Mouse (Mus musculus) stomach, embryonic 15.5 days (tissue): Measurements from ENCODE around the gene Nipal1. TPM values are rescaled to one million over a fixed set of nuclear protein-coding genes. Genes with fewer than 3 reads are reported as not detected.

ENCODE experiments used
- ATAC-seq: fragments of 200-750 bp; cut with Nextera tagmentation; 2 replicates; pipeline ENCODE4 v1.8.0; 2017; ENCODE audit warnings: low read depth, moderate number of reproducible peaks, moderate TSS enrichment; ENCODE audit not compliant: insufficient read depth, low FRiP score
- H3K27ac ChIP-seq: fragments of 300-500 bp; sonication (generic); 2 replicates; pipeline ENCODE4 v1.5.1; 2015; ENCODE audit warnings: mild to moderate bottlenecking, inconsistent platforms
- H3K27me3 ChIP-seq: fragments of 300-500 bp; sonication (generic); replicated peaks from 2 replicates; pipeline ENCODE4 v1.6.1; 2015; ENCODE audit warnings: inconsistent platforms
- H3K36me3 ChIP-seq: fragments of 300-500 bp; sonication (generic); 2 replicates; pipeline ENCODE4 v1.6.1; 2015; ENCODE audit warnings: inconsistent platforms
- H3K4me1 ChIP-seq: fragments of 300-500 bp; sonication (generic); 2 replicates; pipeline ENCODE4 v1.6.1; 2015; ENCODE audit warnings: inconsistent platforms
- H3K4me2 ChIP-seq: fragments of 300-500 bp; sonication (generic); 2 replicates; pipeline ENCODE4 v1.6.1; 2015; ENCODE audit warnings: mild to moderate bottlenecking, inconsistent platforms
- H3K4me3 ChIP-seq: fragments of 300-500 bp; sonication (generic); replicated peaks from 2 replicates; pipeline ENCODE4 v1.5.1; 2015; ENCODE audit warnings: inconsistent platforms
- H3K9ac ChIP-seq: fragments of 300-500 bp; sonication (generic); 2 replicates; pipeline ENCODE4 v1.6.1; 2015; ENCODE audit warnings: inconsistent platforms
- H3K9me3 ChIP-seq: fragments of 300-500 bp; sonication (generic); 2 replicates; pipeline ENCODE4 v1.6.1; 2016; ENCODE audit warnings: inconsistent platforms
- WGBS: fragments of 180-500 bp; shearing (Covaris S2); methylation state at CpG from one replicate; pipeline ENCODE4 v1.1.7; 2015; 5-methylcytosine and 5-hydroxymethylcytosine counted together
- polyA plus RNA-seq: library from polyadenylated mRNA; unstranded; fragments of >200 nt; fragmentation: Nextera tagmentation; extraction: Ambion mirVana; gene quantifications from 2 replicates; pipeline ENCODE4 v1.2.1, GENCODE M21; 2015

The Nipal1 gene
- polyA plus RNA-seq, 1 experiment from 2014 or later, result 14.3 TPM

DNA sequence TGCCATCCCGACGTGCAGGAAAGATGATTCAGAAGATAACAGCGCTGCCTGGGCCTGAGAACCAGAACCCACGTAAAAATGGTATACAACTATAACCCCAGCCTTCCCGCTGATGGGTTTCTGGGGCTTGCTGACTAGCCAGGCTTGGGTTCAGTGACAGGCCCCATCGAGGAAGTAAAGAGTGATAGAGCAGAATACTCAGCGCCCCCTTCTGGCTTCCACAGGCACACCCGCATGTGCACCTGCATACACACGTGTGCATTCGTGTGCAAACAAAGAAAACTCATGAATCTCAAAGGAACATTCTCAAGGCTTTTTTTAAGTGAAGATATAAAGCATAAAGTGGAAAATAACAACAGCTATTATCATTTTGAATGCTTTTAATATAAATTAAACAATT, 1.5 kb upstream of the Nipal1 start:
- no peak for ATAC-seq
- H3K9ac ChIP-seq, result no peak overlapping the region
- no peak overlapping the region for H3K4me3 ChIP-seq
- H3K4me2 ChIP-seq, result no peak overlapping the region
- peaks cover 5% of the 10 kb centered on the region; the same call in 1 of the 2 replicates for H3K4me1 ChIP-seq
- no peaks in the 10 kb centered on the region for H3K9me3 ChIP-seq
- H3K27me3 ChIP-seq, result 0 out of 2 replicates have a peak, but pooled peaks cover 6% of the 10 kb centered on the region
- H3K27ac ChIP-seq, result no peak overlapping the region
- 41% methylated on average over 10 of the region's 10 CpGs for WGBS
- H3K36me3 ChIP-seq, result no peaks in the 10 kb centered on the region

DNA sequence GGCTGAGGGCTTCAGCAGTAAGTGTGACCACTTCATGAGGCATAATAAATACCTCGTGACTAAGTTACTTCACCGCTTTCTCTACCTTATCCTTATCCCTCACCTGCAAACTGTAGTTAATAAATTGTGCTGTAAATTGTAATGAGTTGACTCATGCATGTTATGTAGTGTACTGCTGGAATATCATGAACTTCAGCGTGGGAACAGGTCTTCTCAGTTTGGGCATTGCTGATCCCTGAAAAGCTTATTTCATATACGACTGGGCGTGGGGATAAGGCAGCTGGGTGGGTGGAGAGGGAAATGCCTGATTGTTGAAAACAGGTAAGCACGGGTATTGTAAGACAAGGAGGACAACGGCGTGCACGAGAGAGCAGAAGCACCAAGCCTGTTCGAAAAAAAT, 599 bp upstream of the Nipal1 start:
- Histone ChIP-seq H3K9me3 (no peaks in the 10 kb centered on the region), H3K36me3 (no peaks in the 10 kb centered on the region), H3K9ac (no peak overlapping the region), H3K4me3 (peak overlapping the region; percentile 56), H3K4me2 (peak overlapping the region; percentile 89), H3K27ac (peak overlapping the region; percentile 8; the same call in 1 of the 2 replicates), H3K4me1 (peaks cover 5% of the 10 kb centered on the region; the same call in 1 of the 2 replicates), H3K27me3 (0 out of 2 replicates have a peak, but pooled peaks cover 6% of the 10 kb centered on the region)
- WGBS, result 27% methylated on average over 10 of the region's 10 CpGs
- peak; percentile 11; the same call in 1 of the 2 replicates for ATAC-seq

DNA sequence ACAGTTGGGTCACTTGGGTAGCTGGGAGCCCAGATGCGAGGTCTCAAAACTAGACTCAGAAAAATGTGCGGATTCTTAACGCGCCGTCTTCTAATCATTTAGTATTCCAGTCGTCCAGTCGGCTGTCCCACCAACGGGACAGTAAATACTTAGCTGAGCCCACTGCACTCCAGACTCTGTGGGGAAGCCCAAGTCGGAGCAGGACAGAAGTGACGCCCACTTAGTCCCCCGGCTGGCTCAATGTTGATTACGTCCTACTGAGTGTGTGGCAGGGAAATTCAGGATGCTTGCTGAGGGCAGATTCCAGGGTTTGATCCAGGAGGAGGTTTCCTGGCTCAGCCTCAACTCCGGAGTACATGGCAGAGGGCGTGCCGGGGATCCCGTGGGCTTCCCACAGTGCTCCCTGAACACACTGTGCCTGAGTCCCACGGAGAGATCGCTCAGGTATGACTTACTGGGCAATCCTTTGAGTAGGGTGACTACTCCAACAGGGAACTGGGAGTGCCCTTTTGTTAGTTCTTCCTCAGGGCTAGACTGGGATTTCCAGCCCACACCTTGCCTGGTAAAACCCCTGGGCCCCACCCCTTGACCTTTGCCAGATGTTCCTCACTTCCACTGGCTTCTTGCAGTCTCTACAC, 482 bp downstream of the Nipal1 start:
- Histone ChIP-seq H3K9ac (no peak overlapping the region), H3K4me1 (peaks cover 5% of the 10 kb centered on the region; the same call in 1 of the 2 replicates), H3K4me2 (peak overlapping the region; percentile 89), H3K9me3 (no peaks in the 10 kb centered on the region), H3K27ac (0 out of 2 replicates have a peak overlapping the region, but pooled peaks have one; percentile 48), H3K4me3 (peak overlapping the region; percentile 56), H3K36me3 (no peaks in the 10 kb centered on the region), H3K27me3 (0 out of 2 replicates have a peak, but pooled peaks cover 6% of the 10 kb centered on the region)
- 8% methylated on average over 18 of the region's 18 CpGs for WGBS
- ATAC-seq, result peak; percentile 28; the same call in 1 of the 2 replicates

DNA sequence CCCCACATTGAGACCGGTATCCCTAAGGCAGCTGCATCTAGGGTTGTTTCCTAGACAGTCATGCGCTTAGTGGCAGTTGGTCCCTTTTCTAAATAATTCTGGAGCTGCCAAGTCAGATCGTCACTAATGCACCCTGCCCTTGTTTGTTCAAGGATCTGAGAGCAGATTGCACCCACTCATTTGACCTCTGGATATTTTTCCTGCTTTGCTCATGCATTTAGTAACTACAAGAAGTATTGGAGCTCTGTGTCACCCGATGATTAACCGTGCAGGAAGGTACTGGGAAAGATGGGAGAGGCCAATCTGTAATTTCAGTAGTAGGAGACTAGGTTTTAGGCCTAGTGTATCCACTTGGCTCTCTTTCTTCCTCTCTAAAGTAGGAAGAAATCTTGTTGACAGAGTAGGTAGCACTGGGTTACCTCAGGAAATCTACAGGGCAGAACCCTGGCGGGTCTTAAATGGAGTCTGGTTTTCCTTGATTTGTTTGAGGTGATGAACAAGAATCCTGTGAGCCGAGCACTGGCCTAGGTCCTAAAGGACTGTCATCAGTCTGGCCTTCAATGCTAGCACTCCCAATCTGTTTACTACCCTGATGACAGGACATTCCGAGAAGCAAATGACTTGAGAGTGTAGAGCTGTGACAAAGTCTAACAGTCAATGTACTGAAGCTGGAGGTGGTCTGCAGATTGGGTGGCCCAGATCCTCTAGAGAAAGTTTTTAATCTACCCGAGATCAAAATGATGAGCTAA, 1.6 kb downstream of the Nipal1 start:
- Histone ChIP-seq H3K9me3 (no peaks in the 10 kb centered on the region), H3K4me3 (0 out of 2 replicates have a peak overlapping the region, but pooled peaks have one; percentile 56), H3K27me3 (0 out of 2 replicates have a peak, but pooled peaks cover 6% of the 10 kb centered on the region), H3K36me3 (no peaks in the 10 kb centered on the region), H3K4me1 (peaks cover 5% of the 10 kb centered on the region; the same call in 1 of the 2 replicates), H3K4me2 (no peak overlapping the region), H3K27ac (no peak overlapping the region), H3K9ac (no peak overlapping the region)
- 75% methylated on average over 9 of the region's 9 CpGs for WGBS
- ATAC-seq, result peak; percentile 14; the same call in 1 of the 2 replicates

DNA sequence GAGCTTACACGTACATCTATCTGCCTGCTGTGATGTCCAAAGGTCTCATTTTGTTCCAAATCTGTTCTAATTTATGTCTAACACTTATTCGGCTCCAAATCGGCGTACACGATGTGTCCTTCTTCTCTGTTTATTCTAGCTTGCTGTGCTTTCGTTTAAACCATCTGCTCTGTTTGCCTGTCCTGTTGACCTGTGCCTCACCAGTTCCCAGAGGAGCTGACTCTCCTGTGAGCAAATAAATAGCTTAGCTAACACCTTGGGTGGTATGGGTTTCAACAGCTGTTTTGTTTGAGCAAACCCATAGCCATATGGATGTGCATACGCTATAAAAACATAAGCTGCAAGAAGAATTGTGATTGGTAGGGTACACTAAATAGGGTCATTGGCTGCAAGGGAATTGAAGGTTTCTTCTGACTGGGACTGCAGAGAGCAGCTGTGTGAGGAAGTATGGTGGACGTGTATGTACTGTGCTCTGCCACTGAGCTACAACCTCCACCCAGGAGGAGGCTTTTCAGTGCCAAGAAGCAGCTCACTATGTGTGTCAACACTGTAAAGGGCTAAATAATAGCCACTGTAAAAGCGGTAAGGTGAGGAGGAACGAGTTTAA, 5.6 kb downstream of the Nipal1 start:
- no peak overlapping the region for H3K4me3 ChIP-seq
- H3K27me3 ChIP-seq, result no peaks in the 10 kb centered on the region
- H3K4me1 ChIP-seq, result peaks cover 3% of the 10 kb centered on the region; the same call in 1 of the 2 replicates
- WGBS, result 54% methylated on average over 10 of the region's 10 CpGs
- H3K4me2 ChIP-seq, result no peak overlapping the region
- H3K27ac ChIP-seq, result no peak overlapping the region
- no peaks in the 10 kb centered on the region for H3K36me3 ChIP-seq
- no peak overlapping the region for H3K9ac ChIP-seq
- H3K9me3 ChIP-seq, result no peaks in the 10 kb centered on the region
- no peak for ATAC-seq

DNA sequence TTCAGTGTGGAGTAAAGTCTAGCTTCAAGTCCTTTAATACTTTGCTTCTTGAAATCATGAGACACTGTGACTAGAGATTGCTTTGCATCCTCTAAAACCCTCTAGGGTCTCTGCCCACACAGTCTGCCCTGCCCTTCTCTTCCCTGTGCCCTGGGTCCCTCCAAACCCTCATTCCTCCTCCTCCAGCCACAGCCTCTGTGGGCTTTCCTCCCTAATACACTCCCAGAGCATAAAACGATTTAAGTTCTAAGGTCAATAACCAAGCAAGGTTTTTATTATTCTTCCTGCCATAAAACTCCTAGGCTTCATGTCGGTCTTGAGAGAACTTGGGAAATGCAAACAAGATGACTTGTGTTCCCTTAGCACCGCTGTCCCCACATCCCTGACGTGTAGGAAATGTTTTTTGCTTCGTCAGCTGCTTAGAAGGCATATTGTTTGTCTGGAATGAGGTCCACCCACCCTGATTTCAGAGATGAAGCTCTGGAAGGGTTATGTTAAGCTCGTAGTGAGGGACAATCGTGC, 8.7 kb downstream of the Nipal1 start:
- Histone ChIP-seq H3K27me3 (no peaks in the 10 kb centered on the region), H3K4me1 (no peaks in the 10 kb centered on the region), H3K9ac (no peak overlapping the region), H3K4me3 (no peak overlapping the region), H3K4me2 (no peak overlapping the region; the same call in 1 of the 2 replicates), H3K36me3 (no peaks in the 10 kb centered on the region), H3K9me3 (no peaks in the 10 kb centered on the region), H3K27ac (no peak overlapping the region)
- 46% methylated on average over 7 of the region's 7 CpGs for WGBS
- no peak for ATAC-seq

DNA sequence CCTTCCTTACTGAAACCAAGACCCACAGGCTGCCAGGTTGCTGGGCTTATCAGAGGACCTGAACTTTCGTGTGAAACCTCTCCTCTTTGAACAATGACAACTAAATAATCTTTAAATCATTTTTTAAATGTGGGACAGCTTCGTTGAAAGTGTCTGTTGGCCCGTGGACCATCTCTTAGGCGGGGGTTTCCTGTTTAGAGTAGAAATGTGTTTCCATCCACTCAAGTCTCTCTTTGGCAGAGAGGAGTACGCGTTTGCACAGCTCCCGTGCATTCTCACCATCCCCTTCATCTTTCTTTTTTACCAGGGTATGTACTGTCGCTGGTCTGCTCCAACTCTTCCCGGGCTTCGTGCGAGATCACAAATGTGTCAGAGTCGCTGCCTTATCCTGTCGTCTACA, 10.8 kb downstream of the Nipal1 start:
- Histone ChIP-seq H3K4me3 (no peak overlapping the region), H3K9me3 (no peaks in the 10 kb centered on the region), H3K4me1 (no peaks in the 10 kb centered on the region), H3K27me3 (no peaks in the 10 kb centered on the region), H3K4me2 (no peak overlapping the region), H3K36me3 (no peaks in the 10 kb centered on the region), H3K27ac (no peak overlapping the region), H3K9ac (no peak overlapping the region)
- WGBS, result 79% methylated on average over 13 of the region's 13 CpGs
- no peak for ATAC-seq

DNA sequence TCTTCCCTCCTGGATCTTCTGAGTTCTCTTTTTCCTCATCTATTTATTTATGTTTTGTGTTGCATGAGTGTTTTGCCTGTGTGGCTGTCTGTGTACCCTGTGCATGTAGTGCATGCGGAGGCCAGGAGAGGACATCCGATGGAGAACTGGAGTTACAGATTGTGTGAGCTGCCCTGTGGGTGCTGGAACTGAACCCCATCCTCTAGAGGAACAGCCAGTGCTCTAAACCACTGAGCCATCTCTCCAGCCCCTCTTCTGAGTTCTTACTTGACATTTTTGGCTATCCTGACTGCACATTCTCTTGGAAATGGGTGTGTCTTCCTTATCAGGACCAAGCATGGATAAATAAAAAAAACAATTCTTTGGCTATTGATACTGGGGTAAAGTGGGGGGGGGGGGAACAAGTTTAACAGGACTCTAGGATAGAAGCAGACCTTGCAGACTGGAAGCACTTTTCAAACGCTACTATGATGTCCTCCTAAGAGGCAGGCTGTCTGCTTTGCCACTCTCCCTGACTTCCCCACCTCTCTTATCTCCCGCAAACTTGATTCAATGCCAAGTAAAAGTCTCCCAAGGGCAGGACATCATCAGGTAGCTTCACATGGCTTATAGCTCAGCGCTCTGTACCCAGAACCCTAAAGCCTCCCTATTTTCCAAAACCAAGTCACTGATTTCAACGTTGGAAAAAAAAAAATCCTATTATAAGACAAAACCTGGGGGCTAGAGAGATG, 13.6 kb downstream of the Nipal1 start:
- no peak overlapping the region for H3K4me2 ChIP-seq
- H3K9ac ChIP-seq, result no peak overlapping the region
- H3K27ac ChIP-seq, result no peak overlapping the region
- no peak for ATAC-seq
- WGBS, result 75% methylated on average over 6 of the region's 6 CpGs
- H3K36me3 ChIP-seq, result no peaks in the 10 kb centered on the region
- no peak overlapping the region for H3K4me3 ChIP-seq
- H3K4me1 ChIP-seq, result no peaks in the 10 kb centered on the region
- H3K27me3 ChIP-seq, result no peaks in the 10 kb centered on the region
- no peaks in the 10 kb centered on the region for H3K9me3 ChIP-seq

DNA sequence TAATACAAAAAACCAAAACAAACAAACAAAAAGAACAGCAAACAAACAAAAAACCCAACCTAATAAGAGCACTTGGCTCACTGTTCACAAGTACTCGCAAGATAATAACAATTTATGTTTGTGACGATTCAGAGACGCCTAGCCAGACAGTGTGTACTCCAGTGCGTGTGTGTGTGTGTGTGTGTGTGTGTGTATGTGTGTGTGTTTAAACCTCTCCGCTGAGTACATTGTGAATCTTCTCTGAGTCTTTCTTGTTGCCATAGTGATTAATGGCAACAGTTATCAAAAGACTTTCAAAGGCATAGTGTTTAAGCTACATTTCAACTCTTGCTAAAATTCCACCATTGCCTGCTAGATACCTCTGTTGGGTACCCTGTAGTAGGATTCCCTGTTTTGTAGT, 16.5 kb downstream of the Nipal1 start:
- H3K27me3 ChIP-seq, result no peaks in the 10 kb centered on the region
- ATAC-seq, result no peak
- no peak overlapping the region for H3K4me3 ChIP-seq
- H3K36me3 ChIP-seq, result no peaks in the 10 kb centered on the region
- no peaks in the 10 kb centered on the region for H3K9me3 ChIP-seq
- WGBS, result 76% methylated on average over 5 of the region's 5 CpGs
- H3K4me1 ChIP-seq, result no peaks in the 10 kb centered on the region
- no peak overlapping the region for H3K27ac ChIP-seq
- no peak overlapping the region for H3K4me2 ChIP-seq
- no peak overlapping the region for H3K9ac ChIP-seq

DNA sequence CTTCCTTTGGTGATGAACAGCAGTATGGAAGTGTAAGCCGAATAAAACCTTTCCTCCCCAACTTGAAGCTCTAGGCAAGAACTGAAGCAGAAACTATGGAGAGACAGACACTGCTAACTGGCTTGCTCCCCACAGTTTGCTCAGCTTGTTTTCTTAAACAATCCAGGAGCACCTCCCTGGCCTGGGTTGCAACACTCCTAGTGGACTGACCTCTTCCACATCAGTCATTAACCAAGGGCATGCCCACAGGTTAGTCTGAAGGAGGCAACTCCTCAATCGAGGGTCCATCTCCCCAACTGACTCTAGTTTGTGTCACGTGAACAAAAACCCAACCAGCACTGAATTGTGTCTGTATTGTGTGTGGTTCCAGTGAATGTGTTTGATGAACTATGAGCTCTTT, 17.3 kb downstream of the Nipal1 start:
- H3K4me2 ChIP-seq, result no peak overlapping the region
- H3K4me3 ChIP-seq, result no peak overlapping the region
- H3K9ac ChIP-seq, result no peak overlapping the region
- WGBS, result 44% methylated on average over 3 of the region's 3 CpGs
- H3K36me3 ChIP-seq, result no peaks in the 10 kb centered on the region
- ATAC-seq, result no peak; the same call in 1 of the 2 replicates
- H3K4me1 ChIP-seq, result no peaks in the 10 kb centered on the region
- H3K27ac ChIP-seq, result no peak overlapping the region
- no peaks in the 10 kb centered on the region for H3K27me3 ChIP-seq
- H3K9me3 ChIP-seq, result no peaks in the 10 kb centered on the region

DNA sequence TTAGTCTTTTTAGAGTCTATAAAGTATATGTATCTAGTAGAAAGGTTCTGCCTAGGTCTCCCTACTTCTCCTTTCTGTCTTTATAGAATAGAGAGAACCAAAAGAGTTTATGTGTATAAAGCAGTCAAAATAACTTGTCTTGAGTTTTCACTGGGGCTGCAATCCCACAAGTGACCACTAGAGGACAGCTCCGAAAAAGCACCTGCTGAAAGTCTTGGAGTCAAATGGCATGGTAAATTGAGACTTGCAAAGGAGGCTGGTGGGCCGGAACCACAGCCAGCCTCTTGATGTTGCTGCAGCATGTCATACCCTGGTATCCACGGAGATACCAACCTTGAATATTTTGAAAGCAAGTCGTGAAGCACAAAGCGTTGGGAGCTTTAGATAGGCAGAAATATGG, 17.7 kb downstream of the Nipal1 start:
- H3K9me3 ChIP-seq, result no peaks in the 10 kb centered on the region
- no peak overlapping the region for H3K4me2 ChIP-seq
- no peak overlapping the region for H3K27ac ChIP-seq
- no peak overlapping the region for H3K9ac ChIP-seq
- no peak for ATAC-seq
- no peaks in the 10 kb centered on the region for H3K36me3 ChIP-seq
- H3K27me3 ChIP-seq, result no peaks in the 10 kb centered on the region
- WGBS, result 29% methylated on average over 5 of the region's 5 CpGs
- no peaks in the 10 kb centered on the region for H3K4me1 ChIP-seq
- H3K4me3 ChIP-seq, result no peak overlapping the region
